Mouse (Mus musculus): ENCODE measurements around the gene Rpl32. TPM values are rescaled to one million over a fixed set of nuclear protein-coding genes. Genes with fewer than 3 reads are reported as not detected.

Gene Rpl32
- total RNA-seq, 1 experiment from 2014 or later = 1,105 TPM

- DNase-seq = no peak
These were observed 40.3 kb downstream of the Rpl32 start for GRCm38 (mm10) chr6:115768207-115768606.

DNA sequence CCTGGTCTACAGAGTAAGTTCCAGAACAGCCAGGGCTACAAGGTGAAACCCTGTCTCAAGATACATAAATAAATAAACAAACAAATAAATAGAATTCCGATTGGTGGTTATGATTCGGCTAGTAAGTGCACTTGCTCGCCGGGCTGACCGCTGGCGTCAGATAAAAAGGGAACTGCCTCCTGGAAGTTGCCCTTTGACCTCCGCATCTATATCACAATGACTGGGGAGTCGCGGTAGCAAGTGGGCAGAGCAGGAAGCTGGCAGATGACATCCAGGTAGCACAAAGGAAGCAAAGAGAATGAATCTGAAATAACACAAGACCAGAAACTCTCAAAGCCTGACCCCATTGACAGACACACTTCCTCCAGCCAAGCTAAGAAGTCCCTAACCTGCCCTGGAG lies 41.2 kb downstream of the Rpl32 start:
- no peak for DNase-seq

- peak; percentile 79 for DNase-seq
These were observed 44.4 kb downstream of the Rpl32 start for GRCm38 (mm10) chr6:115764179-115764578.

DNA sequence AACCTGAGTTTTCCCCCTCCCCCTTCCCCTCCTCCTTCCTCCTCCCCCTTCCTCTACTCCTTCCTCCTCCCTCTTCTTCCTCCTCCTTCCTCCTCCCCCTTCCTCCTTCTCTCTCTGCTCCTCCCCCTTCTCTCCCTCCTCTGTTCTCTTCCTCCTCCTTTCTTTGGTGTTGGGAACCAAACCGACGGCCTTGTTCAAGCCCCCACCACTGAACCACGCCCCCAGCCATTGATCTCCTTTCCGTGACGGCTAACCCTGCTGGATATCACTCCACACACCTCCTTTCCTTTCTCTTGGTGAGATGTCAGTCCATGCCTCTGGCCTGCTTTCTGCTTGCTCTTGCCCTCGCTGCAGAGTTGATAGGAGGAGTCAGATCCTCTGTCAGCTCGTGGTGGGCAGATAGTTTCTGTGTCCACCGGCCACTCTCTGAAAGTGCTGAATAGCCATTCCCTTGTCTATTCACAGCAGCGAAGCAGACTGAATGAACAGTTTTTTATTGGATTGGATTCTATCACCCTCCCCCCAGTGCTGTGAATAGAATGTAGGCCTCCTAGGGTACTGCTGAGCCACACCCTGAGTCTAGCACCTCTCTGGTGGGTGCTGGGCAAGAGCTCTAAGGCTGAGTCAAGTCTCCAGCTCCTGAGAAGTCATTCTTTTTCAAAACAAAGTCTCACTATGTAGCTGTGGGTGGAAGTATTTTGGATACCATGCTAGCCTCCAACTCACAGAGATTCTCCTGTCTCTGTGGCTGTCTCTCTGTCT lies 46.4 kb downstream of the Rpl32 start, which contains the start of gene Tmem40:
TSS of gene Tmem40 (minus strand) at position 416 of the 762 bp plus-strand sequence.
- DNase-seq = no peak

DNA sequence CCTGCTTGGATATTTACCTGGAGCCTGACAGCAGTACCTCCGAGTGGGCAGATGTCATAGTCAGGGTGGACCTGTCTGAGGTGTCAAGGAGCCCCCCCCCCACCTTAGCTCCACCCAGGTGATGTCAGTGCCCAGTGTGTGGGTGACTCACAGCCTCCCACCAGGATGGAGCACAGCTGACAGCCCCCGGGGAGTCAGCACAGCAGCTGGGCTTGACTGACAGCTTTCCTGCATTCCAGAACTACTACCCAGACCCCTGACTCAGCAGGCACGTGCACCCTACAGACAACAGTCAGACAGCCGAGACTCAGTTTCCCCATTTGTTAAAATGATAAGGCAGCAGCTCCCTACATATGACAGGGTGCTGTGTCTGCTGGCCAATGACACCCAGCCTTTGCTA lies 47.6 kb downstream of the Rpl32 start:
- no peak for DNase-seq

DNA sequence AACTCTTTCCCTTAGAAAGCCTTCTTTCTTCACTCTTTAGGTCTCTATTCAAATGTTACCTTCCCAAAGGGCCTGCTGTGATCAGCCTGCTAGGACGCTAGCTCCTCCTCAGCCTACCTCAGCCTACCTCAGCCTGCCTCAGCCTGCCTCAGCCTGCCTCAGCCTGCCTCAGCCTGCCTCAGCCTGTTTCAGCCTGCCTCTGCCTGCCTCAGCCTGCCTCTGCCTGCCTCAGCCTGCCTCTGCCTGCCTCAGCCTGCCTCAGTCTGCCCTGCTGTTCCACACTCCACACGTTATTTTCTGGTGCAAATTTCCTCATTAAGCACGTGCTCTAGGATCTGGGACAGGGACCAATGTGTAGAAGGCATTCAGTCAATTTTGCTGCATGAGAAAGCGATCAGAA lies 48.4 kb downstream of the Rpl32 start:
- DNase-seq = no peak

GRCm38 (mm10) chr6:115759461-115759860 lies 49.1 kb downstream of the Rpl32 start:
- no peak for DNase-seq

GRCm38 (mm10) chr6:115758981-115759435 lies 49.5 kb downstream of the Rpl32 start:
- no peak for DNase-seq

DNA sequence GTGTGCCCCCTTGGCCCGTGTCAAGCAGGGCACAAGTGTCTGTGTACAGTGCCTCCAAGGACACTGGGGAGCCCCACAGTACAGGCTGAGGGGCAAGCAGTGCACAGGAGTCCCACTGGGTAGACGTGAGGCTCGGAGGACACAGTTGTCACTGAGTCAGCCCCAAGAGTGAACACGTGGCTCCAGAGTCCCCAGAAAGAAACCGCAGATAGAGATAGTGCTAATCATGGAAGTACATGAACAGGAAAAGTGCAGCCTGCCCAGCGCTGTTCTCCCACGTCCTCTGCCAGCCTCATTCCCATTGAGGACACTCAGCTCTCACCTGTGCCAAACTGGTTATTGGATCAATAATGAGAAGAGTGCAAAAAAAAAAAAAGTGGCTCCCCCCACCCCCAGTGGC lies 53.0 kb downstream of the Rpl32 start:
- no peak for DNase-seq

Small RNAs within 50 kb of the gene (microRNA-seq; reads per million reads assigned to microRNA genes)
- gene Mir7660 = 0 reads per million in 2 experiments

Other genes starting within 250 kb of the Rpl32 start
- gene Mkrn2os, start 216.2 kb downstream of the Rpl32 start, total RNA-seq (2021) = 0.15 TPM in 1 of 2 replicates, not detected in the other
- 36.2 and 36.6 TPM in 2 replicates for gene Mkrn2, start 206.8 kb downstream of the Rpl32 start, total RNA-seq (2021)
- gene Raf1, start 132.1 kb downstream of the Rpl32 start, total RNA-seq (2021) = 97.4 and 101 TPM in 2 replicates
- 0.37 and 0.49 TPM in 2 replicates for gene Tmem40, start 46.3 kb downstream of the Rpl32 start, total RNA-seq (2021)
- gene Cand2, start 34.2 kb downstream of the Rpl32 start, total RNA-seq (2021) = 8.7 and 9.1 TPM in 2 replicates
- 0.64 and 0.70 TPM in 2 replicates for gene Efcab12, start 29.7 kb upstream of the Rpl32 start, total RNA-seq (2021)
- 4.1 and 4.6 TPM in 2 replicates for gene Mbd4, start 44.6 kb upstream of the Rpl32 start, total RNA-seq (2021)
- gene Ift122, start 44.7 kb upstream of the Rpl32 start, total RNA-seq (2021) = 15.4 and 16.5 TPM in 2 replicates
- gene Rho, start 123.0 kb upstream of the Rpl32 start, total RNA-seq (2021) = 0.56 and 0.74 TPM in 2 replicates
- not detected in 2 replicates for gene H1foo, start 136.2 kb upstream of the Rpl32 start, total RNA-seq (2021)
- gene Plxnd1, start 186.3 kb upstream of the Rpl32 start, total RNA-seq (2021) = 154 and 173 TPM in 2 replicates